Mouse (Mus musculus): ENCODE results near the gene Rptor. TPM values are rescaled to one million over a fixed set of nuclear protein-coding genes. Genes with fewer than 3 reads are reported as not detected.

Rptor gene
- total RNA-seq, 4 experiments from 2014 or later = 30.3 to 35.6 (median 32.7) TPM

DNA sequence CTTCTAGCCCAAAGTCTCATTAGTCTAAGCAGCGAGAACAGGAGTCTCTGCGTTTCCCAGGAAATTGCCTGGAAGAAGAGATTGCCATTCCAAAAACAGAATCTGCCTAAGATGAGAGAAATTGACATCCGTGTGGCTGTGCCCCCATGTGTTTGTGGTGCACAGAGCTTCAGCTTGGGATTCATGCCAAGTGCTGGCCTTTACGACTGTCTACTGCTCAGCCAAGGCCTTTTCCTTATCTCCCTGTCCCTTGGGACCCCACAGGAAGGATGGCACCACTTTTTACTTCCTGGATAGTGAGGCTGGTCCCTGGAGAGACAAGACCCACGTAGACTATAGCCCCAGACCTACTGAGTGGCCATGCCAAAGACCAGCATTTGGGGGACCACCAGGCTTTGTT lies 206.6 kb downstream of the Rptor start:
- no peak for DNase-seq (ENCODE audit: low spot score)

DNA sequence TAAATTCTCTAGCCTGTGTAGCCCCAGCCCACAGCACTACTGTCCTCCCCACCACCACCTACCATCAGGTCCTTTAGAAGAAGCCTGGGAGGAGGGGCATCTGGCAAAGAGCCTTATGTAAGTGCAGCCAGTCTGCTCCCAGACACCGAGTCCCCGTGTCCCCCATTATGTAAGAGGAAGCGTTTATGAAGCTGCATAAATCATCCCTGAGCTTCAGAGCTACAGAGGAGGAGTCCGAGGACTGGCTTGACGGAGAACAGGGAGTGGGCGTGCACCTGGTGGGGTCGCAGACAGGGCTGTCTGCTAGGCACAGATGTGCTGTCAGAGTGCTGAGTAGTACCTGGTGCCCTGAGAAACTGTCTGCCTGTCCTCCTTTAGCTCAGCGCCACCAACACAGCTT lies 208.3 kb downstream of the Rptor start:
- DNase-seq (ENCODE audit: low spot score) = no peak

DNA sequence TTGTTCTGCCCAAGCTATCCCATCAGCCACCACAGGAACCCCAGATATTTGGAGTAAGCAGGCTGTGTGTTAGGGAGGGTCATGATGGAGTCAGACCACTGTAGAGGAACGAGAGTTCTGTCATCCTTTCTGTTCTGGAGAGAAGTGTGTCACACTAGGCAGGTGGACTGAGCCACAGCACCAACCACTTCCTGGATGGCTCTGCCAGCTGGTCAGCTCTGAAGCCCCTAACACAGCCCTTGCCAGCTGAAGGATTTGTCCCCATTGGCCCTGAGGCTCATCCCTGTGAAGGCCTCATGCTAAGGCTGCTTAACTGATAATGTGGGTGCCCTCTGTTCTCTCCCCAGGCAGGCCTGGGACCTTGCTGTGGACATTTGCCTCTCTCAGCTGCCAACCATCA lies 208.9 kb downstream of the Rptor start:
- DNase-seq (ENCODE audit: low spot score) = no peak

DNA sequence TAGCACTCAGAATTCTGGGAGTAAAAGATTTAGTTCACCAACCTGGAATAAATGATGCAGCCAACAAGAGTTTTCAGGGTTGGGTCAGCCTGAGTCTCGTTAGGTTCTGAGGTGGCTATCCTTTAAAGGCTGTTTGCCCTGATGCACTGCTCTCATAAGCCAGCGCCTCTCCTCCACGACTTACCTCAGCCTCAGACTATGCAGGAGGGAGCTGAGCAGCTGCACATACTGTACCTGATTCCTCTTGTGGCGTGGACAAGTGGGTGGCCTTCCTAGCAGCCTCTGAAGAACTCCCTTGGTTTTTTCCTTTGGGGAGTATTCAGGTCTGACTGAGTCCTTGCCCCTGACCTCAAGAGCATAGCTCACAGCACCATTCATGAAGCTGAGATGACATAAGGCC lies 209.4 kb downstream of the Rptor start:
- DNase-seq (ENCODE audit: low spot score) = no peak

DNA sequence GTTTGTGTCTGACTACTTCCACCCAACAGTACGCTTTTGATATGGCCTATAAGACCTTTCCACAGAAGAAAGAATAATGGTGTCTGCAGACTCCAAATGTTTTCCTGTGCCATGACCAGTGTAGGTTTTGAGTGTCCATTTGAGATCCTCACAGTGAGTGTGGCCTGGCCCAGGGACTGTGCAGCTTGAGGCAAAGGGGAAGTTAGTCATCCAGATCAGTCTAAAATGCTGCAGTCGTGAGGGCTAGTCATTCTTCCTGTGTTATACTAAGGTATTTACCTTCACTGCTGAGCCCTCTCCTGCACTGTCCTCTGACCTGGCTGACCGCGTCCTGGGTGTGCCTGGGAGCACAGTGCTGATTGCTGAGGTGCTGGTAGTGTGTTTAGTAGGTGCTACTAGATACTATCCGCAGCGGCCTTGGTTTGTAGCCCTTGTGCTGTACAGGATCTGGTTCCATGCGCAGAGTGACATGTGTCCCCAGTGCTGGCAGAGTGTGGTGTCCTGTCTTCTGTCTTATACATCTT lies 211.4 kb downstream of the Rptor start:
- no peak for DNase-seq (ENCODE audit: low spot score)

DNA sequence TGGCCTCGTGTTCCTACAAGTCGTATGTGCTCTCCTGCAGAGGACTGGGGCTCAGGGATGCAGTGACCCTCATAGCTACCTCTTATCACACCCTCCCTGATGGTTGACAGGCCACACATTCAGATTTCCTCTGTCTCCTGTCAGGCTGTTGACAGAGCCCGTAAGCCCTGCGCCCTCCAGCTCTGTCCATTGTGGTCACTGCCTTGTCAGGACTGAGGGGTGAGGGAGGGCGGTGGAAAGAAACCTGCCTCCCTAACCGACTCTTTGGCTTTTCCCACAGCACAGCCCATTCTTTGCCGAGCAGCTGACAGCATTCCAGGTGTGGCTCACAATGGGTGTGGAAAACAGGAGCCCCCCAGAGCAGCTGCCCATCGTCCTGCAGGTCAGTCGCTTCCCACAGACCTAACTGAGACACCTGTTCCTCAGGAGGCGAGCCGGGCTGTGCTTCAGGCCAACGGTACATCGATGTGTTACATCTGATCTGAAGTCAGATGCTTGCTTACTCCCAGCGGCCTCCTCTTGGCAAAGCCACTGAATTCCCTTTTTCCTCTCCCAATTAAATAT lies 214.2 kb downstream of the Rptor start:
- no peak for DNase-seq (ENCODE audit: low spot score)

DNA sequence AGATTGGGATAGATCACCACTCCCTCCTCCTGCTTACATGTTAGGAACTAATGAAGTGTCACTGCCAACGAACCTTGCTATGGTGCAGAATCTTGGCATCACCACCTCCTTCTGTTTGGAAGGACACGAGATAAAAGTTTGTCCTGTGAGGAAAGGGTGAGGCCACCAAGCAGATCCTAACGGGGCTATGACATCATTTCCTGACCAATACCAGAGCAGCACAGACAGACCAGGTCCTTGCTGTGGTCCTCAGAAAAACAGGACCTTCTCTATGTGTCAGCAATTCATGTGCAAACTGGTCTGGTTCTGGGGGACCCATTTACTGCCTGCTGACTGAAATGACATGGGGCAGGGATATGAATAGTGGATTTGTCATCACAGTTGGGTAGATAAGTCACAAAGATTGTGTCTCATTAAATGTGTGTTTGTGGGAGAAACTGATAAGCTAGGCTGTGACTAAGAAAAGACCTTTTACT lies 214.7 kb downstream of the Rptor start:
- no peak for DNase-seq (ENCODE audit: low spot score)

DNA sequence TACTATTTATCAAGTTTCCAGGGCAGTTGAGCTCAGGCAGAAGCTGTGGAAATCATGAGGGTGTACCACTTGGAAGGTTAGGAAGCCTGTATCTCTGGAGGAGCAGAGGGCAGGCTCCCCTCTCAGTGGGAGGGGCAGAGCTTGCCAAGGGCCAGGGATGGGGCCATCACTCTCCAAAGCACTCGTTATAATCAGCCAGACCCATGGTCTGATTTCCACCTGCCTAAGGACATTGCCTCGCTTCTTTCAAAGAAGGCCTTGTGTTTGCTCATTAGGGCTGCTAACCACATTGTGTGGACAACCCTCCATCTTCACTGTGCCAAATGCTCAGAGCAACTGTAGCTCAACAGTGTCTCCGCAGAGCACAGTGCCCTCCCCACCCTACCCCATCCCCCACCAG lies 215.2 kb downstream of the Rptor start:
- no peak for DNase-seq (ENCODE audit: low spot score)

DNA sequence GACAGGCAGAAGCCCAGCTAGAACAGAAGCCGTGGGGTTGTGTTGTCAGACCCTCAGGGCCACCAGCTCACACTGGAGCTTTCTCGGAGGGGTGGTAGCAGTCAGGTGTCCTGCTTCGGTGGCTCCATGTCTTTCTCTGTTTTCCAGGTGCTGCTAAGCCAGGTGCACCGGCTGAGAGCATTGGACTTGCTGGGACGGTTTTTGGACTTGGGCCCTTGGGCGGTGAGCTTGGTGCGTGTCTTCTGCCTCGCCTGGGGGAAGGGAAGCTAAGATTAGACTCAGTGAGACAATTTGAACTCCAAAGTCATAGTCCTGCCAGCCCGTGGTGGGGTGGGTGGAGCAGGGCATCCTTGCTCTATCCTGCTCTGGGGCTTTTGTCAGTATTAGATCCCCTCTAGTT lies 218.8 kb downstream of the Rptor start:
- no peak for DNase-seq (ENCODE audit: low spot score)

DNA sequence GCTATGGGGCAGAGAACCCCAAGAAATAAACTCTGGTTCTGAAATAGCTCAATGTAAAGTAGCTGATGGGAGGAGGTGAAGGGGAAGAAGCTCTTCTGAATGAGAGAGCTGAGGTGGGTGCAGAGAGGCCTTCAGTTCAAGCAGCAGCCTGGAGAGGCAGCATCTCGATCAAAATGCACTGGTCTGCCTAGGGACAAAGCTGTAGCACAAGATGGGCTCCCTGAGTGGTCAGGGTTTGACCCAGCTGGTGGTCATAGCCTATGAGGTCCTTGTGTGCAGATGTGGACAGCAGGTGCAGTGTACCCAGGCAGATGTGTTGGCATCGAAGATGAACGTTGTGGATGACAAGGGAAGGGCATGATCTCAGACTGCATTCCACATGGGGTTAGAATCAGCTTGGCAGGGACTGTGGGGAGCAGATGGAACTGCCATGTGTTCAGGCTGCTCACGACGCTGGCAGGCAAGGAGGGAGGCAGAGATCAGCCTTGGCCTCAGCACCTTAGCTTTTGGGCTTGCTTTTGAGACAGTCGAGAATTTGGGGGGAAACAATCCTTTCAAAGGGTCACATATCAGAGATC lies 221.5 kb downstream of the Rptor start:
- DNase-seq (ENCODE audit: low spot score) = no peak

DNA sequence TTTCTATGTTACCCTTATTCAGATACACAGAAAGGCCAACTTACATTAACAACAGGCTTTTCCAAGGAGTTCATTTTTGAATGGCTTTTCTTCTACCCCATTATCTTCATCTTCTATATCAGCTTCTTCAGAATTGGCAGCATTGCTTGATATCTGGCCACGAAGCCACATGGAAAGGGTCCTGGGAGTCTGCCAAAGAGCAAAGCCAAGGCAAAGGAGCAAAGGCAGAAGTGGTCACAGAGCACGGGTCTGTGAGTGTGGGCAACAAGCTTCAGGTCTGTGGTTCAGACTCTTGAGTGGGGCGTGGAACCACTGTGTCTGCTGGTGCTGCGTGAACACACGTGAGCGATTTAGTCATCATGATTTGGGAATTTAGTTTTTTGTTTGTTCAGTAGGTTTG lies 223.1 kb downstream of the Rptor start:
- peak; percentile 20 for DNase-seq (ENCODE audit: low spot score)

DNA sequence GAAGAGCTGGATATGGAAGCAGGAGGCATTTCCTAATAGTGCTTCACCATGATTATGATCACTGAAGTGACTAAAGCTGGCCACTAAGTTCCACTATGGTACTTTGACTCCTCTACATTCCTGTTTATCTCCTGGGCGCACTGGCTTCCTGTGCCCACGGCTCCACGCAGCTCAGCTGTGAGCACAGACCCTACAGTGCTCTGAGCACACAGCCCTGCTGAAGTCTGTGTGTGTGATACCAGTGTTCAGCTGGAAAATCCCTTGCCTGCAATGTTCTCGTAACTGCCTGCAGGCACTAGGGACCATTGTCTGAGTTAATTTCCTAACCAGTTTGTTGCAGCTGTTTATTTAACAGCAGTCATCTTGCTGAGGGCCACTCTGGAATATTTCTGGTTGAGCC lies 223.5 kb downstream of the Rptor start:
- no peak for DNase-seq (ENCODE audit: low spot score)

DNA sequence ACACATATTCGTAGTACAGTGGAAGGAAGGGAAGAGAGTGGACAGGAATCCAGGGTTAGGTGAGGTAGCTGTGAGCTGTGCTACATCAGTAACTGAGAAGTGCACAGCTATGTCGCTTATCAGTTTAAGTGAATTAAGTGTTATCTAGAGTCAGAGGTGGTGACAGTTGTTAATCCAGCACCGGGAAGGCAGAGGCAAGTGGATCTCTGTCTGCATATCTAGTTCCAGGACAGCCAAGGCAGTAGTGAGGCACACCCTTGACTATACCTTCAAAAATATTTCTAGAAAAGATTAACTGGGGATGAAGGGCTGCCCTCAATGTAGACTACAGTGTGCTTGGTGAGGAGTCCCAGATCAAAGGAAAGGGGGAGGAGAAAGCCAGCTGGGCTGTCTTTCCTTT lies 226.4 kb downstream of the Rptor start:
- no peak for DNase-seq (ENCODE audit: low spot score)

DNA sequence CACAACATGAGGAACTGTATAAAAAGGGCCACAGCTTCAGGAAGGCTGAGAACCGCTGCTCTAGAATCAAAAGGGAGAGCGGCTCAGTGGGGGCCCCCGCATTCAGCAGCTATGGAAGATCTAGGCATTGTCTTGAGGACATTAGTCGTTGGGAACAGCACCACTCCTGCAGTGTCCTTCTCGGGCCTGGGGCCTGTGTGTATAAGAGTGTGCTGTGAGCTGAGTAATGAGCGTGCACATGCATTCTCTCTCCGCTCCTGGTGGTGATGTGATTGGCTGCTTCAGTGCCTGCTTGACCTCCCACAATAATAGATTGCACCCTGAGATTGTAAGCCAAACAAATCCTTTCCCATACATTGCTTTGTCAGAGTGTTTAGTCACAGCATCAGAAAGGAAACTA lies 229.0 kb downstream of the Rptor start:
- DNase-seq (ENCODE audit: low spot score) = no peak

DNA sequence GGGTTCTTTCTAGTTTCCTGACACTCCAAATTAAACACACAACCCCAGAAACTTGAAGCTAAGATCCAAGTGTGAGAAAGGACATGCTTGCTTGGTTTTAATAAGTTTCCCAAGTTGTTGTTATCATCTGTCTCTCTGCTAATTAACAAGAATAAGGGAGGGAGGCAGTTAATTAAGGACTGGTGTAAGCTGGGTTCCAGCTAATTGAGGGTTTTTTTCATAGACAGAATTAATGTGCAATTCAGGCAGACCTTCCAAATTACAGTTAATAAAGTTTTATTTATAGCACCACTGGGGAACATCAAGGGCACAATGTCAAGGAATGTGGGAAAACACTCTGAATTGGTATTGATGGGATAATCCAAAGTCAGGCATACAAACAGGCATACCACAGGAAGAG lies 230.6 kb downstream of the Rptor start:
- DNase-seq (ENCODE audit: low spot score) = no peak

DNA sequence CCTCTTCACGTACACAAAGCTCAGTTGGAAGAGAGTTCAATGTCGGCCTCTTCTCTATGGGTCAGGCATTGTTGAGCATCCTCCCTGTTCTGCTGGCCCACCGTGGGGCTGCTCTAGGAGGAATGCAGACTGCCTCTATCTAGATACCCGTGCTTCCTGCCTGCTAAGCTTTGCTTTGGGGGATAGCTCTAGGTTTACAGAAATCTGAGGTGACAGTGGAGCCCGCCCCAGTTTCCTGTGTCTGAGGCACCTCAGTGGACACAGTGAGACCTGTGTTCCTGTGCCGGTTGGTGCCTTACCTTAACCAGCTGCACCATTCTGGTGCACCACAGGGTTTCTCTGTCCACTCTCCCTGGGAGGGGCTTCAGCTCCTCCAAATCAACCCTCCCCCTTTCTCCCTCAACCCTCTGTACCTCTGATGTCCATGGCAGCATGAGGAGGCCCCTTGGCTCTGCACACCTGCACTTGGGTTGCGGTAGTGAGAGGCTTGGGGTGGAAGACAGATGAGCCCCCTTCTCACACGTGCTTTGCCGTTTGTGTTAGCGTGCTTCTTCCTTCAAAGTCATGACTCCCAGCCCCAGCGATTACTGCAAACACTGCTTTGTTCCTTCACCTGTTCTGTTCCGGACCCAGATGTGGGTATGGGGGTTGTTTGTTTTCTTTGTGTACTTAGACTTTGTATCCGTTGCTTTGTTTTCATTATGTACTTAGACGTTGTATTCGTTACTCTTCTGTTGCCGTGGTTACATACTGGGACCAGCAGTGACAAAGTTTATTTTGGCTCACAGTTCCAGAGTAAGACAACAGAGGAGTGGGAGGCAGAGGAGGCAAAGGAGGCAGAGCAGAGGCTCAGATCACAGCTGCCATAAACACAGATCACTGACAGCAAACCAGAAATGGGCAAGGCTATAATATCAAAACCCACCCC lies 231.4 kb downstream of the Rptor start:
- DNase-seq (ENCODE audit: low spot score) = no peak

DNA sequence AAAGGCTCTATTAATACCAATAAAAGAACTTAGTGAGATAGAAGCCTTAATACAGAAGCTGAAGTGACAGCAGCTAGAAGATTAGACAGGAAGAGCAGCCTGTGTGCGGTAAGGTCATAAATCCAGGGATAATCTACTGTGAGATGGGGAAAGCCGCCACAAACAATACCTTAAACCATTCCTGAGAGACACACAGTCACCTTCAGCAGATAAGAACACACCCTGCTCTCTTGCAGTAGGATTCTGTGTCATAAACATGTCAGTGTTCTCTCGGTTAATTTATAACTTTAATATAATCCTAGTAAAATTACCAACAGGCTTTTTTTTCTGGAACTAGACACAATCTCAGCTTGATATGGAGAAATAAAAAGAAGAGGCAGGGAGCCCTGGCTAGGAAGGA lies 233.6 kb downstream of the Rptor start:
- no peak for DNase-seq (ENCODE audit: low spot score)

DNA sequence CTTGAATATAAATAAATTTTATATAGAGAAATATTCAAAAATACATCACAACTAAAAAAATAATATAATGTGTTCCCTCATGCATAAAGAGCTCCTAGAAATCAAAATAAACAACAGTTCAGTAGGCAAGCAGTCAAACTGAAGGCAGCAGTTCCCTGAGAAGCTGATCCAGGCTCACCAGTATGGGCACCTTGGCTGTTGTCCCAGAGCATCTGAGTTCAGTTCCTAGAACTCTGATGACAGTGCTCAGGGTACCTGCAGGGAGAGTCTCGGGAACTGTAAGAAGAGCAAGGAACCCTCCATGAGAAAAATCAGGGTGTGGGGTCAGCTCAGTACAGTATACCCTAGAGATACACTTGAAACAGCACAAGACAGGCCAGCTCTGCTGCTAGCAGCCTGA lies 235.1 kb downstream of the Rptor start:
- no peak for DNase-seq (ENCODE audit: low spot score)

DNA sequence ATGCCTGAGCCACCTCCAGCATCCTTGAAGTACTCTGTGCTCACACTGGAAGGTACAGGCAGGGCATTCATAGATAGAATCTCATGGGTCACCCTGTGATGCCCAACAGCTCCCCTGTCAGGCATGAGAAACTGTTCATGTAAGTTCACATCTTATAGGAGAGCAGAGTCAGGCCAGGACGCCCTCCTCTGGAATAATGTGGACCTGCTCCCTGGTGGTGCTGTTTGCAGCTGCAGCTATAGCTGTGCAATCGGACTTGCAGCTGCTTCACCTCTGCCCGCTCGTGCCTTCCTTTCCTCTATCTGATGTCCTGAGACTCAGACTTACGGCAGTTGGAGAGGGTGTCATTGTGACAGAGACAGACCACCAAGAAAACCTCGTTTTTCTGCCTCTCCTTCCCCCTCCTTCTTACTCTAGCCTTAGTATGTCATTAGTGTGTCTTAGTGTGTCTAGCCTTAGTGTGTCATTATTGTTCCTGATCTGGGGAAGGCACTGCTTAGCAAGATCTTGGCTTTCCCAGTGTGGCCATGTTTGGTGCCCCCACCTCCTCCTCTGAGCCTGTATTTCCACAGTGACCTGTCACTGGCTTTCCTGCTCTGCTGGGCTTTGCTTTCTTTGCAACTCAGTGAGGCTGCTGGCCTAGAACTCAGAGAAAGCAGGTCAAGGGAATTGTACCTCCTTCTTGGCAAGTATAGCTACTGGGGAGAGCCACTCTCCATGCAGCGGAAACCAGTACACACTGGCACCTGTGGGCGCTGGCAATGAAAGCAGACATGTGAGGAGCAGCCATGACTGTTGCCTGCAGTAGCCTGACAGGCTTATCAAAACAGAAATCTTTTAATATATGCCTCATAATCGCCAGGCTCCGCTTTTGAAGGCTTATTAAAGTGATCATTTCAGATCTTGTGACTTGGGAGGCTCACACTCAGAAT lies 237.0 kb downstream of the Rptor start:
- DNase-seq (ENCODE audit: low spot score) = no peak

DNA sequence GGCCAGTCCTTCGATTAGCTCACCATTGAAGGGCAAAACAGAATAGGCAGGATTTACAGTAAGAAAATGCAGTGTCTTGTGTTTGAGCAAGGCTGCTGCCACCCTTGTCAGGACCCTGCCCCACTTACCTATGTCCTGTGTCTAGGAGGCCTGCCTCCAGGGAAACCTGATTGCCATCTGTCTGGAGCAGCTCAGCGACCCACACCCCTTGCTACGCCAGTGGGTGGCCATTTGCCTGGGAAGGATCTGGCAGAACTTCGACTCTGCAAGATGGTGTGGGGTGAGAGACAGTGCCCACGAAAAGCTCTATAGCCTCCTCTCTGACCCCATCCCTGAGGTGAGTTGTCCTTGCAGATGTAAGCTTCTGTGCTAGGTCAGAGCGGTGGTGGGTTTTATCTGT lies 243.9 kb downstream of the Rptor start:
- no peak for DNase-seq (ENCODE audit: low spot score)

DNA sequence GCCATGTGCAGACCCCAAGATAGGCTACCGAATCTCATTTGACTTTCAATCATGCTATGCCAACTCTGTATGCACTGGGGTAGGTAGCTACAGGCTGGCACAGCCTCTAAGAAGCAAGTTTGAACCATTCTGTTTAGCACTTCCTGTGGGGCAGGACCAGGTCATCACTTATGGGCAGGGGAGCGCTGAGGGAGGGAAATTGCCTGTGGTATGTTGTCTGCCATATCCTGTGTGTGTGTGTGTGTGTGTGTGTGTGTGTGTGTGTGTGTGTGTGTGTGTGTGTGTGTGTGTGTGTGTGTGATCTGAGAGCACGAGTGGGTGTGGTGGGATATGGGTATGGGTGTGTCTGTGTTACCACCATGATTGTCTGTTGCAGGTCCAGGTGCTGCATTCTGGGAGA lies 244.4 kb downstream of the Rptor start:
- DNase-seq (ENCODE audit: low spot score) = no peak

DNA sequence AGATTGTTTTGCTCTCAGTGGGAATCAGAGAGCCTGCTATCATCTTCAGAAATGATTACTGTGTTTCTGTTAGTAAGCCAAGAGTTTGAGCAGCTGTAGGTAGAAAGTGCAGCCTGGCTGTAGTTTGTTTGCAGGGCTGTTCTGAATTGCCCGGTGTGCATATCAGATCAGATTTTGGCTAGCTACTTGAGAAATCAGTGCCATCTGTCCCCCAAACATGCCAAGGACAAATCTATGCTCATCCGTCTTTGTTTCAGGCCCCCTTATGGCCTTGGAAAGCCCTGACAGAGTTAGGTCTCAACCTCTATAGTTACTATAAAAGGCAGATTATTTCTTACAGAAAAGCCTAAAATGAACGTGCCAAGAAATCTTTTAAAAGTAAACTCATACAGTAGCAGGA lies 244.9 kb downstream of the Rptor start:
- no peak for DNase-seq (ENCODE audit: low spot score)
